Mouse (Mus musculus): ENCODE measurements around the gene Tmprss13. TPM values are rescaled to one million over a fixed set of nuclear protein-coding genes. Genes with fewer than 3 reads are reported as not detected.
A peak's percentile ranks its signal among the peaks of the same experiment; 100 is the strongest.

Gene Tmprss13
- polyA plus RNA-seq, 1 experiment from 2014 or later = not detected

GRCm38 (mm10) chr9:45367716-45368115 lies 48.8 kb downstream of the Tmprss13 start:
- Histone ChIP-seq H3K9ac (no peak overlapping the region), H3K4me2 (no peak overlapping the region), H3K27me3 (replicated peaks) (peaks cover 25% of the 10 kb centered on the region), H3K4me1 (peaks cover 25% of the 10 kb centered on the region), H3K27ac (replicated peaks) (no peak overlapping the region), H3K36me3 (no peaks in the 10 kb centered on the region), H3K9me3 (no peaks in the 10 kb centered on the region), H3K4me3 (no peak overlapping the region)
- no peak for ATAC-seq (ENCODE audit: extremely low read depth, insufficient number of reproducible peaks, low FRiP score, low TSS enrichment)
- WGBS = 42% methylated on average over 8 of the region's 8 CpGs

GRCm38 (mm10) chr9:45368341-45368901 lies 49.5 kb downstream of the Tmprss13 start:
- Histone ChIP-seq H3K27me3 (replicated peaks) (peaks cover 25% of the 10 kb centered on the region), H3K27ac (replicated peaks) (0 out of 2 replicates have a peak overlapping the region, but pooled peaks have one; percentile 16), H3K9ac (no peak overlapping the region), H3K4me3 (no peak overlapping the region), H3K4me1 (peaks cover 24% of the 10 kb centered on the region), H3K4me2 (no peak overlapping the region), H3K36me3 (no peaks in the 10 kb centered on the region), H3K9me3 (no peaks in the 10 kb centered on the region)
- ATAC-seq (ENCODE audit: extremely low read depth, insufficient number of reproducible peaks, low FRiP score, low TSS enrichment) = no peak
- WGBS = 18% methylated on average over 5 of the region's 5 CpGs

GRCm38 (mm10) chr9:45370117-45370561 lies 51.2 kb downstream of the Tmprss13 start, which contains the start of gene Fxyd6:
TSS of gene Fxyd6 (plus strand) at chr9:45370185.
- peaks cover 24% of the 10 kb centered on the region for H3K4me1 ChIP-seq
- H3K9ac ChIP-seq = peak within 1 kb of the TSS; percentile 82
- peak within 1 kb of the TSS; percentile 68 for H3K4me3 ChIP-seq
- no peaks in the 10 kb centered on the region for H3K36me3 ChIP-seq
- H3K4me2 ChIP-seq = peak within 1 kb of the TSS; percentile 85
- no peak within 1 kb of the TSS for H3K27ac ChIP-seq (replicated peaks)
- H3K27me3 ChIP-seq (replicated peaks) = peaks cover 25% of the 10 kb centered on the region
- ATAC-seq (ENCODE audit: extremely low read depth, insufficient number of reproducible peaks, low FRiP score, low TSS enrichment) = no peak
- 1% methylated on average over 28 of the region's 28 CpGs for WGBS
- H3K9me3 ChIP-seq = no peaks in the 10 kb centered on the region

- Histone ChIP-seq H3K4me1 (peaks cover 24% of the 10 kb centered on the region), H3K9ac (peak overlapping the region; percentile 82), H3K27me3 (replicated peaks) (peaks cover 25% of the 10 kb centered on the region), H3K27ac (replicated peaks) (no peak overlapping the region), H3K4me3 (peak overlapping the region; percentile 68), H3K4me2 (peak overlapping the region; percentile 85), H3K36me3 (no peaks in the 10 kb centered on the region; the same call in 1 of the 2 replicates), H3K9me3 (no peaks in the 10 kb centered on the region)
- WGBS = 9% methylated on average over 25 of the region's 25 CpGs
- ATAC-seq (ENCODE audit: extremely low read depth, insufficient number of reproducible peaks, low FRiP score, low TSS enrichment) = no peak
Measured at GRCm38 (mm10) chr9:45370616-45371336, 51.9 kb downstream of the Tmprss13 start.

GRCm38 (mm10) chr9:45371337-45371707 lies 52.4 kb downstream of the Tmprss13 start:
- peak overlapping the region; percentile 68 for H3K4me3 ChIP-seq
- peaks cover 25% of the 10 kb centered on the region for H3K27me3 ChIP-seq (replicated peaks)
- H3K4me2 ChIP-seq = peak overlapping the region; percentile 85
- peaks cover 26% of the 10 kb centered on the region for H3K4me1 ChIP-seq
- no peak overlapping the region for H3K27ac ChIP-seq (replicated peaks)
- H3K9ac ChIP-seq = peak overlapping the region; percentile 82; the same call in 1 of the 2 replicates
- no peak for ATAC-seq (ENCODE audit: extremely low read depth, insufficient number of reproducible peaks, low FRiP score, low TSS enrichment)
- whole genome bisulfite sequencing = 55% methylated on average over 2 of the region's 2 CpGs
- no peaks in the 10 kb centered on the region; the same call in 1 of the 2 replicates for H3K36me3 ChIP-seq
- no peaks in the 10 kb centered on the region for H3K9me3 ChIP-seq

GRCm38 (mm10) chr9:45373896-45374295 lies 55.0 kb downstream of the Tmprss13 start:
- Histone ChIP-seq H3K27ac (replicated peaks) (no peak overlapping the region), H3K4me1 (peaks cover 24% of the 10 kb centered on the region), H3K4me3 (no peak overlapping the region), H3K9me3 (no peaks in the 10 kb centered on the region), H3K9ac (no peak overlapping the region), H3K4me2 (no peak overlapping the region), H3K27me3 (replicated peaks) (peaks cover 28% of the 10 kb centered on the region), H3K36me3 (no peaks in the 10 kb centered on the region; the same call in 1 of the 2 replicates)
- WGBS = 50% methylated on average over 3 of the region's 3 CpGs
- no peak for ATAC-seq (ENCODE audit: extremely low read depth, insufficient number of reproducible peaks, low FRiP score, low TSS enrichment)

GRCm38 (mm10) chr9:45374988-45375502 lies 56.1 kb downstream of the Tmprss13 start:
- Histone ChIP-seq H3K9me3 (no peaks in the 10 kb centered on the region), H3K4me3 (no peak overlapping the region), H3K27ac (replicated peaks) (no peak overlapping the region), H3K27me3 (replicated peaks) (peaks cover 22% of the 10 kb centered on the region; the same call in 1 of the 2 replicates), H3K4me2 (no peak overlapping the region), H3K4me1 (peaks cover 19% of the 10 kb centered on the region), H3K36me3 (no peaks in the 10 kb centered on the region; the same call in 1 of the 2 replicates), H3K9ac (no peak overlapping the region)
- no peak for ATAC-seq (ENCODE audit: extremely low read depth, insufficient number of reproducible peaks, low FRiP score, low TSS enrichment)
- WGBS = 73% methylated on average over 6 of the region's 6 CpGs

- Histone ChIP-seq H3K27ac (replicated peaks) (no peak overlapping the region), H3K9ac (no peak overlapping the region), H3K4me1 (peaks cover 21% of the 10 kb centered on the region), H3K4me3 (no peak overlapping the region), H3K4me2 (no peak overlapping the region), H3K9me3 (no peaks in the 10 kb centered on the region), H3K36me3 (no peaks in the 10 kb centered on the region; the same call in 1 of the 2 replicates), H3K27me3 (replicated peaks) (peaks cover 10% of the 10 kb centered on the region; the same call in 1 of the 2 replicates)
- WGBS = 37% methylated on average over 4 of the region's 4 CpGs
- no peak for ATAC-seq (ENCODE audit: extremely low read depth, insufficient number of reproducible peaks, low FRiP score, low TSS enrichment)
Measured at GRCm38 (mm10) chr9:45376427-45376826, 57.5 kb downstream of the Tmprss13 start.

GRCm38 (mm10) chr9:45376883-45377282 lies 58.0 kb downstream of the Tmprss13 start:
- ATAC-seq (ENCODE audit: extremely low read depth, insufficient number of reproducible peaks, low FRiP score, low TSS enrichment) = no peak
- 66% methylated on average over 2 of the region's 2 CpGs for WGBS
- H3K4me1 ChIP-seq = peaks cover 21% of the 10 kb centered on the region
- H3K9me3 ChIP-seq = no peaks in the 10 kb centered on the region
- H3K36me3 ChIP-seq = no peaks in the 10 kb centered on the region; the same call in 1 of the 2 replicates
- no peak overlapping the region for H3K4me2 ChIP-seq
- H3K27me3 ChIP-seq (replicated peaks) = peaks cover 5% of the 10 kb centered on the region; the same call in 1 of the 2 replicates
- no peak overlapping the region for H3K4me3 ChIP-seq
- no peak overlapping the region for H3K27ac ChIP-seq (replicated peaks)
- H3K9ac ChIP-seq = no peak overlapping the region

GRCm38 (mm10) chr9:45380411-45381251 lies 61.7 kb downstream of the Tmprss13 start:
- H3K27ac ChIP-seq (replicated peaks) = no peak overlapping the region
- H3K9me3 ChIP-seq = no peaks in the 10 kb centered on the region
- peaks cover 21% of the 10 kb centered on the region for H3K4me1 ChIP-seq
- 46% methylated on average over 10 of the region's 10 CpGs for WGBS
- no peaks in the 10 kb centered on the region; the same call in 1 of the 2 replicates for H3K36me3 ChIP-seq
- H3K9ac ChIP-seq = no peak overlapping the region
- H3K4me3 ChIP-seq = no peak overlapping the region
- no peak for ATAC-seq (ENCODE audit: extremely low read depth, insufficient number of reproducible peaks, low FRiP score, low TSS enrichment)
- no peak overlapping the region for H3K4me2 ChIP-seq
- H3K27me3 ChIP-seq (replicated peaks) = peaks cover 3% of the 10 kb centered on the region; the same call in 1 of the 2 replicates

- 54% methylated on average over 5 of the region's 5 CpGs for WGBS
- no peak for ATAC-seq (ENCODE audit: extremely low read depth, insufficient number of reproducible peaks, low FRiP score, low TSS enrichment)
Measured at GRCm38 (mm10) chr9:45382336-45382735, 63.4 kb downstream of the Tmprss13 start.

More at GRCm38 (mm10) chr9:45382336-45382735, 63.4 kb downstream of the Tmprss13 start:
- no peak overlapping the region for H3K4me3 ChIP-seq
- no peak overlapping the region for H3K9ac ChIP-seq
- H3K27ac ChIP-seq (replicated peaks) = no peak overlapping the region
- H3K27me3 ChIP-seq (replicated peaks) = peaks cover 3% of the 10 kb centered on the region; the same call in 1 of the 2 replicates
- no peaks in the 10 kb centered on the region for H3K9me3 ChIP-seq
- no peaks in the 10 kb centered on the region for H3K36me3 ChIP-seq
- peaks cover 15% of the 10 kb centered on the region; the same call in 1 of the 2 replicates for H3K4me1 ChIP-seq
- no peak overlapping the region for H3K4me2 ChIP-seq
